Mouse (Mus musculus): ENCODE data around the gene P2ry2.

DNA sequence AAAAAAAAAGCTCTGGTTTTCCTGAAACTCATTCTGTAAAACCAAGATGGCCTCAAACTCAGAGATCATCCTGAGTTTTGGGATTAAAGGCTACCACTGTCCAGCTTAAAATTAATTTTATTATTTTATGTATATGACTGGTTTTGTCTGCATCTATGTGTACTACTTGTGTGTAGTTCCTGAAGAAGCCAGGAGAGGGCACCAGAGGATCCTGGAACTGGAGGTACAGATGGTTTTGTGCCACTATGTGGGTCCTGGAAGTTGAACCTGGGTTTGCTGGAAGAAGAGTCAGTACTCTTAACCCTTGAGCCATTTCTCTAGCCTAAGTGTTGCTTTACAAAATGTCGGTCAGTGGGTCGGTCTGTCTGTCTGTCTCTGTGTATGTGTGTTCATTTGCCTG lies 54.2 kb downstream of the P2ry2 start:
- TF ChIP-seq CTCF (IDR thresholded peaks at IDR 0.05; ENCODE audit: extremely low read depth, insufficient read depth, low read length) (no peak), POLR2A (IDR thresholded peaks at IDR 0.05; ENCODE audit: extremely low read depth, insufficient read depth, low read length) (no peak)
